Mouse (Mus musculus) stomach, postnatal 0 days (tissue): Measurements from ENCODE around the gene Bst2.

Source experiments
- CTCF ChIP-seq: IDR thresholded peaks from 2 replicates; pipeline ENCODE4 v1.5.1; 2016; ENCODE audit warnings: antibody characterized with exemption, low read depth, mild to moderate bottlenecking, moderate library complexity
- EP300 ChIP-seq: optimal IDR thresholded peaks from 2 replicates; pipeline ENCODE3; 2016; ENCODE audit warnings: antibody characterized with exemption

DNA sequence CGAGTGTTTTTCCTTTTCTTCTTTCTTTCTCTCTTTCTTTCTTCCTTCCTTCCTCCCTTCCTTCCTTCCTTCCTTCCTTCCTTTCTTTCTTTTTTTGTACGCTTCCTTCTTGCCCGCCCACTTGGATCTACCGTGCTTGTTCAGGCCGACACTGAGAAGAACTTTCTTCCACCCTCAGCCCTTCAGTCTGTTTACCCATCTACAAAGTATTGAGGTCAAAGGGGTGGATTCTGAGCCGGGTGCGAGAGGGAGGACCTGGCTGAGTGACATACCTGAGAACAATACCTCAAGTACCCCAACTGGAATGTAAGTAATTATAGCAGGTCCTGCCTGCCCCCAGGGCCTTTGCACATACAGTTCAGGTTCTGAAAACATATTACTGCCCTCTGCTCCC is 51.1 kb downstream of the Bst2 start:
- TF ChIP-seq CTCF (no peak), EP300 (no peak)
